Mouse (Mus musculus) liver, postnatal 0 days (tissue): ENCODE results near the gene Raph1.

Experiments
- CTCF ChIP-seq: sonication (generic); IDR thresholded peaks from 2 replicates; pipeline ENCODE4 v1.5.1; 2016; ENCODE audit warnings: antibody characterized with exemption, low read depth
- EP300 ChIP-seq: IDR thresholded peaks from 2 replicates; pipeline ENCODE4 v1.6.1; 2016; ENCODE audit warnings: antibody characterized with exemption, low read depth, mild to moderate bottlenecking

DNA sequence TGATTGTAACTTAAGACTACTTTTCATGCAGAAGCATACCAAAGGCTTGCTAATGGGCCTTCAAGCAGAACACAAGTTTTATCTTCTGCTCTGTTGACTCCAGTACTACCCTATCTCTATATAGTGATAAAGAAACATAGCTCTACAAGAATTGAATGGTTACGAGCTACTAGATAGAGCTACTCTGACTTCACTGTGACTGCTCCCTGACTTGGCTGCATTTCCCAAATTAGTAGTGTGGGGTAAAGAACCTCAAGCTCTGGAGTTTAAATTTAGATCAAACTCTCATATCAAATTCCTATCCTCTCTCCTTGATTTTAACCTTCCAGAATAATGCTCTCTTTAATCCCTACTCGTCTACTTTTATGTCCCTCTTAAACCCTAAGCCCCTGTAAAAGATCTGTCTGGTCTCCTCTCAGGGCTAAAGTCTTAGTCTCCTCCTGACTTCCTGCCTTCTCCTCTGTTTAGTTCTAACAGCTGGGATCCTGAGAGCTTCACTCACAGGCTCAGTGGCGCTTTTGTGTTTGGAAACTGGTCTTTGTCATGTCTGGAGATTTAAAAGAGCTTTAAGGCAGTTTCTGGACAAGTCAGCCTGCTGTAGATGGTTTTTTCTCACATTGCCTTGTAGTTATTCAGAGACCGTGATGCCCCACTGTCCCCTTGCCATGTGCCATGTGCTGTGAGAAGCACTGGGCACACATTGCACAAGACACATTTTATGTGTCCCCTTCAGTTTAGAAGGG, 22.2 kb upstream of the Raph1 start:
- no peak for TF ChIP-seq CTCF
- no peak for TF ChIP-seq EP300
